Mouse (Mus musculus) heart, embryonic 11.5 days (tissue): Measurements from ENCODE around the gene Dlgap1. TPM values are rescaled to one million over a fixed set of nuclear protein-coding genes. Genes with fewer than 3 reads are reported as not detected.
"Not testable (repeated sequence)": the region's sequence is repeated elsewhere in the genome, so short reads cannot be mapped to it uniquely, and the experiment has no call there.

ENCODE experiments used
- ATAC-seq: fragments of 200-750 bp; cut with Nextera tagmentation; replicated peaks from 2 replicates; pipeline ENCODE4 v1.8.0; 2017; ENCODE audit warnings: moderate library complexity; ENCODE audit not compliant: insufficient number of reproducible peaks, low FRiP score, low TSS enrichment
- H3K27ac ChIP-seq: fragments of 300-500 bp; sonication (generic); 2 replicates; pipeline ENCODE4 v1.5.1; 2014; ENCODE audit warnings: mild to moderate bottlenecking, low read depth, low read length
- H3K27me3 ChIP-seq: fragments of 300-500 bp; sonication (generic); 2 replicates; pipeline ENCODE4 v1.6.1; 2014; ENCODE audit warnings: mild to moderate bottlenecking, low read length, mixed read lengths; ENCODE audit not compliant: control insufficient read depth, insufficient read depth
- H3K36me3 ChIP-seq: fragments of 300-500 bp; sonication (generic); 2 replicates; pipeline ENCODE4 v1.6.1; 2014; ENCODE audit warnings: mild to moderate bottlenecking, low read length, moderate library complexity, mixed read lengths; ENCODE audit not compliant: control insufficient read depth, insufficient read depth
- H3K4me1 ChIP-seq: fragments of 300-500 bp; sonication (generic); 2 replicates; pipeline ENCODE4 v1.6.1; 2014; ENCODE audit warnings: low read length; ENCODE audit not compliant: control insufficient read depth, insufficient read depth
- H3K4me2 ChIP-seq: fragments of 300-500 bp; sonication (generic); 2 replicates; pipeline ENCODE4 v1.6.1; 2014; ENCODE audit warnings: mild to moderate bottlenecking, moderate library complexity
- H3K4me3 ChIP-seq: fragments of 300-500 bp; sonication (generic); 2 replicates; pipeline ENCODE4 v1.5.1; 2014; ENCODE audit warnings: low read depth, low read length
- H3K9ac ChIP-seq: fragments of 300-500 bp; sonication (generic); 2 replicates; pipeline ENCODE4 v1.6.1; 2014; ENCODE audit warnings: mild to moderate bottlenecking, low read depth, low read length, moderate library complexity
- H3K9me3 ChIP-seq: fragments of 300-500 bp; sonication (generic); replicated peaks from 2 replicates; pipeline ENCODE4 v1.6.1; 2016; ENCODE audit warnings: low read length; ENCODE audit not compliant: control insufficient read depth
- WGBS: fragments of 180-500 bp; shearing (Covaris S2); extraction: QIAGEN DNeasy Blood & Tissue Kit; methylation state at CpG from one replicate; pipeline ENCODE4 v1.1.7; 2014; ENCODE audit not compliant: insufficient replicate concordance; 5-methylcytosine and 5-hydroxymethylcytosine counted together
- polyA plus RNA-seq: library from polyadenylated mRNA; unstranded; fragments of >200 nt; fragmentation: Nextera tagmentation; extraction: Ambion mirVana; gene quantifications from 2 replicates; pipeline ENCODE4 v1.2.1, GENCODE M21; 2014

Dlgap1 gene
- polyA plus RNA-seq, 1 experiment from 2014 or later = 1.3 TPM

DNA sequence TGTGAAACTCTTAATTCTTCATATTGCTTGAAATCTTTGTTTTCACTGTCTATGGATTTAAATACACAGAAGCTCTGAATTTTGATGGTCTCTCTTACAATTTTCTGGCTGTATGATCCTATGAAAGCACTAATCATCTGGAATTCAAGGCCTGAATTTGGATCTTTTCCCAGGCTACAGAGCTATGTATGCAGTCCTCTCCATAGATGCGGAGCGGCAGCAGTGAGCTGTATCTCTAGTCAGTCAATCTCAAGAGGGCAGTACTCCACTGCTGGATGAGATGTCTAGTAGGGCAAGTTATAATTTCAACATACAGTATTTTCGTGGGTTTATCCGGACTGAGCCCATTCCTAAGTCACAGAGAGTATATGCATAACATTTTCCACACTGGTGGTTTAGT lies 581.9 kb downstream of the Dlgap1 start:
- H3K9ac ChIP-seq = no peak overlapping the region
- ATAC-seq = no peak
- H3K27me3 ChIP-seq = no peaks in the 10 kb centered on the region
- H3K27ac ChIP-seq = no peak overlapping the region
- no peaks in the 10 kb centered on the region for H3K4me1 ChIP-seq
- H3K9me3 ChIP-seq = no peaks in the 10 kb centered on the region
- H3K4me2 ChIP-seq = no peak overlapping the region
- no peak overlapping the region for H3K4me3 ChIP-seq
- WGBS = 83% methylated on average over 4 of the region's 4 CpGs
- H3K36me3 ChIP-seq = no peaks in the 10 kb centered on the region

GRCm38 (mm10) chr17:70561547-70561946 lies 592.7 kb downstream of the Dlgap1 start:
- no peak overlapping the region for H3K27ac ChIP-seq
- H3K4me2 ChIP-seq = peak overlapping the region; percentile 48

DNA sequence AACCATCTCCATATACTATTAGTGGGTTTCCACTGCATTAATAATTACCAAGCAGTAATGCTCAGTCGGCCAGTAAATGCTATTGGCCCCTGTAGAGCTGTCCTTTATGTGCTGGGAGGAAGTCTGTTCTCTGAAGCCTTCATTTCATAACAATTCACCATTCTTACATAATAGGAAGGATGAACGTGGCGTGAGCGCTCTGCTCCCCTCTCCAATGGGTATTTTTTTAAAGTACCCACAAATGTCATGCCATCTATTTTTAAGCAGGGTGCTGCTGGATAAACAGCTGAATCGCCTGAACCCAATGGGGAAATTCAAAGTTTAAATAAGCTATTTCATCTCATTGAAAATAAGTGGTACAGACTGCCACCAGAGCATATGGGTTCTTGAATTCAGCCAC lies 602.0 kb downstream of the Dlgap1 start:
- no peaks in the 10 kb centered on the region for H3K9me3 ChIP-seq
- H3K36me3 ChIP-seq = no peaks in the 10 kb centered on the region
- WGBS = 79% methylated on average over 5 of the region's 5 CpGs

More at GRCm38 (mm10) chr17:70561547-70561946, 592.7 kb downstream of the Dlgap1 start:
- no peaks in the 10 kb centered on the region for H3K36me3 ChIP-seq
- 54% methylated on average over 7 of the region's 7 CpGs for WGBS
- ATAC-seq = no peak
- no peaks in the 10 kb centered on the region for H3K27me3 ChIP-seq
- H3K4me3 ChIP-seq = no peak overlapping the region
- no peaks in the 10 kb centered on the region for H3K9me3 ChIP-seq
- no peaks in the 10 kb centered on the region for H3K4me1 ChIP-seq
- H3K9ac ChIP-seq = no peak overlapping the region

GRCm38 (mm10) chr17:70583042-70583441 lies 614.2 kb downstream of the Dlgap1 start:
- no peaks in the 10 kb centered on the region for H3K36me3 ChIP-seq
- H3K9ac ChIP-seq = no peak overlapping the region
- no peak overlapping the region for H3K27ac ChIP-seq
- no peaks in the 10 kb centered on the region for H3K9me3 ChIP-seq
- no peak overlapping the region for H3K4me3 ChIP-seq
- no peaks in the 10 kb centered on the region for H3K4me1 ChIP-seq
- H3K4me2 ChIP-seq = no peak overlapping the region
- H3K27me3 ChIP-seq = no peaks in the 10 kb centered on the region
- 62% methylated on average over 8 of the region's 8 CpGs for WGBS
- ATAC-seq = no peak

More for the DNA sequence above, 602.0 kb downstream of the Dlgap1 start:
- no peak overlapping the region for H3K27ac ChIP-seq
- no peak overlapping the region for H3K9ac ChIP-seq
- H3K27me3 ChIP-seq = no peaks in the 10 kb centered on the region
- no peak overlapping the region for H3K4me2 ChIP-seq
- no peak overlapping the region for H3K4me3 ChIP-seq
- no peaks in the 10 kb centered on the region for H3K4me1 ChIP-seq
- ATAC-seq = no peak

- H3K27ac ChIP-seq = no peak overlapping the region
- H3K4me3 ChIP-seq = no peak overlapping the region
- 77% methylated on average over 13 of the region's 13 CpGs for WGBS
- no peaks in the 10 kb centered on the region for H3K36me3 ChIP-seq
- no peak overlapping the region for H3K9ac ChIP-seq
- peaks cover 4% of the 10 kb centered on the region; the same call in 1 of the 2 replicates for H3K4me1 ChIP-seq
- ATAC-seq = no peak
- H3K27me3 ChIP-seq = no peaks in the 10 kb centered on the region
- H3K4me2 ChIP-seq = no peak overlapping the region
- H3K9me3 ChIP-seq = no peaks in the 10 kb centered on the region
Observed at GRCm38 (mm10) chr17:70586735-70587425, 618.0 kb downstream of the Dlgap1 start.

- not testable (repeated sequence) for ATAC-seq, H3K4me3 ChIP-seq, H3K27me3 ChIP-seq, H3K36me3 ChIP-seq, H3K9me3 ChIP-seq, H3K27ac ChIP-seq, H3K9ac ChIP-seq, H3K4me2 ChIP-seq, H3K4me1 ChIP-seq
- 84% methylated on average over 2 of the region's 4 CpGs for WGBS
Observed at GRCm38 (mm10) chr17:70587975-70588630, 619.2 kb downstream of the Dlgap1 start.

DNA sequence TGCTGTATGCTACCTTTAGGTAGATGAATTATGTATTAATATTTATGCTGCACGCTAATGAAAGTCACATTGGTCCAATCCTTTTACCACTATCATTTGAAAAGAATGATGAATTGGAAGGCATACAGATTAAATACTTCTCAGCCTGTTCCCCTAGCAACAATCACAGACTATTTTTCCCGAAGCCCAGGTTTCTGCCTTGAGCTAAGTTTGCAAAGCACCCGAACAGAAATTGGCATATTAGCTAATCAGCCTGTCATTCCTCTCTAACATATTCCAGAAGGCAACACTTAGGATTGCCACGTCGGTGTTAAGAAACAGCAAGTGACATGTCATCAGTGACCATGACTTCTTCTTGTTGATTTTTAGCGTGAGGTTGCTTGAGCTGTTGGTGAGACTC lies 619.8 kb downstream of the Dlgap1 start:
- Histone ChIP-seq H3K36me3 (no peaks in the 10 kb centered on the region), H3K9me3 (no peaks in the 10 kb centered on the region), H3K4me1 (peaks cover 4% of the 10 kb centered on the region; the same call in 1 of the 2 replicates), H3K4me3 (no peak overlapping the region), H3K27ac (no peak overlapping the region), H3K4me2 (no peak overlapping the region), H3K9ac (no peak overlapping the region), H3K27me3 (no peaks in the 10 kb centered on the region)
- ATAC-seq = no peak
- WGBS = 45% methylated on average over 6 of the region's 6 CpGs

DNA sequence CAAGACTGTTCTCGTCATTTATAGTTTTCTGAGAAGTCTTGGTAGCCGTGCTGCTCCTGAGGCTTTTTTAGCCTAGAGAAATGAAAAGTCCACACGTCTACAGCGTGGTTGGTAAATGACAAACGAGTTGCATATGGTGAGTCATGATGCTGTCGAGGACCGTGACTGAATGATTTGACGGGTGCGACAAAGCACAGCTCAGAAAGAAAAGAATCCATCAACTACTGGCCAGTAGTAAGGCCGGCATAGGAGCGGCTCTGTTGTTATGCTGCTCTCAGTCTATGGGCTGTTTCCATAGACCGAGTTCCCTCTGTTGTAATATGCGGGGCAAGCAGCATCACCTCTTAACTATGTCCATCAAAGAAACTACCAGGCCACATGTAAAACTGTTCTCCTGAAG lies 620.3 kb downstream of the Dlgap1 start:
- WGBS = 71% methylated on average over 13 of the region's 13 CpGs

More for the DNA sequence above, 620.3 kb downstream of the Dlgap1 start:
- no peaks in the 10 kb centered on the region for H3K9me3 ChIP-seq
- H3K4me1 ChIP-seq = peaks cover 4% of the 10 kb centered on the region; the same call in 1 of the 2 replicates
- no peaks in the 10 kb centered on the region for H3K27me3 ChIP-seq
- H3K4me3 ChIP-seq = no peak overlapping the region
- no peaks in the 10 kb centered on the region for H3K36me3 ChIP-seq
- H3K27ac ChIP-seq = no peak overlapping the region
- H3K4me2 ChIP-seq = no peak overlapping the region
- ATAC-seq = no peak
- no peak overlapping the region for H3K9ac ChIP-seq
